In genomic region chr5:118413428-118414282, GRCm38 (mm10) we compare ENCODE assay signal across 8 mouse cellular contexts.
DNase-seq lines count a peak whose midpoint lies in the region; ATAC-seq and TF ChIP-seq lines count a peak whose summit lies in the region.

No protein-coding gene starts in this region.

- DNase-seq in 3134 (ENCODE audit: extremely low read depth, insufficient read length, low spot score) = peak; percentile 82
- DNase-seq in embryo, embryonic 11 days = peak; percentile 83
- DNase-seq in gastrocnemius, postnatal 25 days = peak; percentile 84
- peak; percentile 63 to 70 for DNase-seq in left cerebral cortex, adult 2 months (ENCODE audit: extremely low spot score in 1 of 2, low spot score in 2 of 2)
- DNase-seq in lung, postnatal 36 days = peak; percentile 88
- DNase-seq in right cerebral cortex, postnatal 4 days = peak; percentile 43

- intact Hi-C loops in left cerebral cortex, adult 2 months (cut with DNase I) = no loop called here

- no peak for TF ChIP-seq CTCF in left cerebral cortex, adult 2 months (IDR thresholded peaks at IDR 0.05)

- ATAC-seq in activated CD4-positive, CD25-positive, alpha-beta regulatory T cell, adult 4 months = peak; percentile 99
- peak; percentile 99 for ATAC-seq in inflammation-experienced regulatory T-cells, adult 6 months

- H3K4me3 ChIP-seq in left cerebral cortex, adult 2 months = peak overlapping the region; percentile 41

- H3K27ac ChIP-seq in left cerebral cortex, adult 2 months = peak overlapping the region; percentile 87

Comparison
In these comparisons a context has a peak if more than half of its experiments do, and no peak if none do; other contexts are left out.
1. Peak in every context shown above with its lines: DNase-seq, ATAC-seq, H3K4me3 ChIP-seq and H3K27ac ChIP-seq.